Mouse (Mus musculus): Measurements from ENCODE around the gene Tmem212. TPM values are rescaled to one million over a fixed set of nuclear protein-coding genes. Genes with fewer than 3 reads are reported as not detected.

Gene Tmem212
- polyA plus RNA-seq, 1 experiment, result 0.32 TPM

- no peak overlapping the region for H3K4me3 ChIP-seq (ENCODE audit: control insufficient read depth, low read depth, low read length)
- no peaks in the 10 kb centered on the region for H3K4me1 ChIP-seq (ENCODE audit: control insufficient read depth, insufficient read depth, low read length)
- no peak for TF ChIP-seq POLR2A (IDR thresholded peaks at IDR 0.05; ENCODE audit: control insufficient read depth, low read depth, low read length)
- no peak for TF ChIP-seq CTCF (IDR thresholded peaks at IDR 0.05; ENCODE audit: control insufficient read depth, insufficient read depth, insufficient replicate concordance, low read depth, low read length)
- H3K36me3 ChIP-seq (ENCODE audit: control insufficient read depth, insufficient read depth, low read length), result no peaks in the 10 kb centered on the region
- no peak overlapping the region for H3K27ac ChIP-seq (ENCODE audit: control insufficient read depth, insufficient read depth, low read depth, low read length)
- H3K27me3 ChIP-seq (ENCODE audit: control insufficient read depth, insufficient read depth, low read length), result no peaks in the 10 kb centered on the region
Observed at GRCm38 (mm10) chr3:27840311-27840710, 55.9 kb downstream of the Tmem212 start.

- no peak for TF ChIP-seq POLR2A (IDR thresholded peaks at IDR 0.05; ENCODE audit: control insufficient read depth, low read depth, low read length)
- TF ChIP-seq CTCF (IDR thresholded peaks at IDR 0.05; ENCODE audit: control insufficient read depth, insufficient read depth, insufficient replicate concordance, low read depth, low read length), result no peak
- H3K27me3 ChIP-seq (ENCODE audit: control insufficient read depth, insufficient read depth, low read length), result no peaks in the 10 kb centered on the region
Observed at GRCm38 (mm10) chr3:27839795-27840194, 56.4 kb downstream of the Tmem212 start.

GRCm38 (mm10) chr3:27839231-27839630 lies 56.9 kb downstream of the Tmem212 start:
- Histone ChIP-seq H3K27ac (ENCODE audit: control insufficient read depth, insufficient read depth, low read depth, low read length) (no peak overlapping the region), H3K4me3 (ENCODE audit: control insufficient read depth, low read depth, low read length) (no peak overlapping the region)
- TF ChIP-seq CTCF (IDR thresholded peaks at IDR 0.05; ENCODE audit: control insufficient read depth, insufficient read depth, insufficient replicate concordance, low read depth, low read length) (no peak), POLR2A (IDR thresholded peaks at IDR 0.05; ENCODE audit: control insufficient read depth, low read depth, low read length) (no peak)

More at GRCm38 (mm10) chr3:27839795-27840194, 56.4 kb downstream of the Tmem212 start:
- H3K27ac ChIP-seq (ENCODE audit: control insufficient read depth, insufficient read depth, low read depth, low read length), result no peak overlapping the region
- no peaks in the 10 kb centered on the region for H3K4me1 ChIP-seq (ENCODE audit: control insufficient read depth, insufficient read depth, low read length)
- no peaks in the 10 kb centered on the region for H3K36me3 ChIP-seq (ENCODE audit: control insufficient read depth, insufficient read depth, low read length)
- H3K4me3 ChIP-seq (ENCODE audit: control insufficient read depth, low read depth, low read length), result no peak overlapping the region

GRCm38 (mm10) chr3:27836297-27836696 lies 59.9 kb downstream of the Tmem212 start:
- Histone ChIP-seq H3K27ac (ENCODE audit: control insufficient read depth, insufficient read depth, low read depth, low read length) (no peak overlapping the region), H3K4me1 (ENCODE audit: control insufficient read depth, insufficient read depth, low read length) (no peaks in the 10 kb centered on the region), H3K4me3 (ENCODE audit: control insufficient read depth, low read depth, low read length) (no peak overlapping the region), H3K27me3 (ENCODE audit: control insufficient read depth, insufficient read depth, low read length) (no peaks in the 10 kb centered on the region), H3K36me3 (ENCODE audit: control insufficient read depth, insufficient read depth, low read length) (no peaks in the 10 kb centered on the region)
- TF ChIP-seq CTCF (IDR thresholded peaks at IDR 0.05; ENCODE audit: control insufficient read depth, insufficient read depth, insufficient replicate concordance, low read depth, low read length), result no peak
- no peak for TF ChIP-seq POLR2A (IDR thresholded peaks at IDR 0.05; ENCODE audit: control insufficient read depth, low read depth, low read length)

More at GRCm38 (mm10) chr3:27839231-27839630, 56.9 kb downstream of the Tmem212 start:
- Histone ChIP-seq H3K27me3 (ENCODE audit: control insufficient read depth, insufficient read depth, low read length) (no peaks in the 10 kb centered on the region), H3K4me1 (ENCODE audit: control insufficient read depth, insufficient read depth, low read length) (no peaks in the 10 kb centered on the region), H3K36me3 (ENCODE audit: control insufficient read depth, insufficient read depth, low read length) (no peaks in the 10 kb centered on the region)

- TF ChIP-seq POLR2A (IDR thresholded peaks at IDR 0.05; ENCODE audit: control insufficient read depth, low read depth, low read length), result no peak
- TF ChIP-seq CTCF (IDR thresholded peaks at IDR 0.05; ENCODE audit: control insufficient read depth, insufficient read depth, insufficient replicate concordance, low read depth, low read length), result no peak
- Histone ChIP-seq H3K36me3 (ENCODE audit: control insufficient read depth, insufficient read depth, low read length) (no peaks in the 10 kb centered on the region), H3K27me3 (ENCODE audit: control insufficient read depth, insufficient read depth, low read length) (no peaks in the 10 kb centered on the region), H3K4me3 (ENCODE audit: control insufficient read depth, low read depth, low read length) (no peak overlapping the region), H3K27ac (ENCODE audit: control insufficient read depth, insufficient read depth, low read depth, low read length) (no peak overlapping the region), H3K4me1 (ENCODE audit: control insufficient read depth, insufficient read depth, low read length) (no peaks in the 10 kb centered on the region)
Observed at GRCm38 (mm10) chr3:27835786-27836185, 60.4 kb downstream of the Tmem212 start.

- Histone ChIP-seq H3K36me3 (ENCODE audit: control insufficient read depth, insufficient read depth, low read length) (no peaks in the 10 kb centered on the region), H3K27me3 (ENCODE audit: control insufficient read depth, insufficient read depth, low read length) (no peaks in the 10 kb centered on the region), H3K4me3 (ENCODE audit: control insufficient read depth, low read depth, low read length) (no peak overlapping the region), H3K4me1 (ENCODE audit: control insufficient read depth, insufficient read depth, low read length) (no peaks in the 10 kb centered on the region), H3K27ac (ENCODE audit: control insufficient read depth, insufficient read depth, low read depth, low read length) (no peak overlapping the region)
- no peak for TF ChIP-seq POLR2A (IDR thresholded peaks at IDR 0.05; ENCODE audit: control insufficient read depth, low read depth, low read length)
Observed at GRCm38 (mm10) chr3:27828755-27829154, 67.4 kb downstream of the Tmem212 start.

GRCm38 (mm10) chr3:27827236-27827635 lies 68.9 kb downstream of the Tmem212 start:
- H3K27ac ChIP-seq (ENCODE audit: control insufficient read depth, insufficient read depth, low read depth, low read length), result no peak overlapping the region
- no peaks in the 10 kb centered on the region for H3K36me3 ChIP-seq (ENCODE audit: control insufficient read depth, insufficient read depth, low read length)
- H3K4me1 ChIP-seq (ENCODE audit: control insufficient read depth, insufficient read depth, low read length), result no peaks in the 10 kb centered on the region
- no peak overlapping the region for H3K4me3 ChIP-seq (ENCODE audit: control insufficient read depth, low read depth, low read length)
- no peaks in the 10 kb centered on the region for H3K27me3 ChIP-seq (ENCODE audit: control insufficient read depth, insufficient read depth, low read length)
- no peak for TF ChIP-seq CTCF (IDR thresholded peaks at IDR 0.05; ENCODE audit: control insufficient read depth, insufficient read depth, insufficient replicate concordance, low read depth, low read length)
- no peak for TF ChIP-seq POLR2A (IDR thresholded peaks at IDR 0.05; ENCODE audit: control insufficient read depth, low read depth, low read length)

- Histone ChIP-seq H3K36me3 (ENCODE audit: control insufficient read depth, insufficient read depth, low read length) (no peaks in the 10 kb centered on the region), H3K4me3 (ENCODE audit: control insufficient read depth, low read depth, low read length) (no peak overlapping the region), H3K27me3 (ENCODE audit: control insufficient read depth, insufficient read depth, low read length) (no peaks in the 10 kb centered on the region), H3K4me1 (ENCODE audit: control insufficient read depth, insufficient read depth, low read length) (no peaks in the 10 kb centered on the region), H3K27ac (ENCODE audit: control insufficient read depth, insufficient read depth, low read depth, low read length) (no peak overlapping the region)
- no peak for TF ChIP-seq POLR2A (IDR thresholded peaks at IDR 0.05; ENCODE audit: control insufficient read depth, low read depth, low read length)
- TF ChIP-seq CTCF (IDR thresholded peaks at IDR 0.05; ENCODE audit: control insufficient read depth, insufficient read depth, insufficient replicate concordance, low read depth, low read length), result no peak
Observed at GRCm38 (mm10) chr3:27825985-27826384, 70.2 kb downstream of the Tmem212 start.

Other genes with a start within 250 kb of the Tmem212 start
- gene Fndc3b, start 185.1 kb downstream of the Tmem212 start, polyA plus RNA-seq (2012; rRNA removed), result 3.9 and 5.0 TPM in 2 replicates
- 0.93 and 1.0 TPM in 2 replicates for gene Pld1, start 42.3 kb upstream of the Tmem212 start, polyA plus RNA-seq (2012; rRNA removed)